Mouse (Mus musculus): Measurements from ENCODE around the gene Hist1h4i.

DNA sequence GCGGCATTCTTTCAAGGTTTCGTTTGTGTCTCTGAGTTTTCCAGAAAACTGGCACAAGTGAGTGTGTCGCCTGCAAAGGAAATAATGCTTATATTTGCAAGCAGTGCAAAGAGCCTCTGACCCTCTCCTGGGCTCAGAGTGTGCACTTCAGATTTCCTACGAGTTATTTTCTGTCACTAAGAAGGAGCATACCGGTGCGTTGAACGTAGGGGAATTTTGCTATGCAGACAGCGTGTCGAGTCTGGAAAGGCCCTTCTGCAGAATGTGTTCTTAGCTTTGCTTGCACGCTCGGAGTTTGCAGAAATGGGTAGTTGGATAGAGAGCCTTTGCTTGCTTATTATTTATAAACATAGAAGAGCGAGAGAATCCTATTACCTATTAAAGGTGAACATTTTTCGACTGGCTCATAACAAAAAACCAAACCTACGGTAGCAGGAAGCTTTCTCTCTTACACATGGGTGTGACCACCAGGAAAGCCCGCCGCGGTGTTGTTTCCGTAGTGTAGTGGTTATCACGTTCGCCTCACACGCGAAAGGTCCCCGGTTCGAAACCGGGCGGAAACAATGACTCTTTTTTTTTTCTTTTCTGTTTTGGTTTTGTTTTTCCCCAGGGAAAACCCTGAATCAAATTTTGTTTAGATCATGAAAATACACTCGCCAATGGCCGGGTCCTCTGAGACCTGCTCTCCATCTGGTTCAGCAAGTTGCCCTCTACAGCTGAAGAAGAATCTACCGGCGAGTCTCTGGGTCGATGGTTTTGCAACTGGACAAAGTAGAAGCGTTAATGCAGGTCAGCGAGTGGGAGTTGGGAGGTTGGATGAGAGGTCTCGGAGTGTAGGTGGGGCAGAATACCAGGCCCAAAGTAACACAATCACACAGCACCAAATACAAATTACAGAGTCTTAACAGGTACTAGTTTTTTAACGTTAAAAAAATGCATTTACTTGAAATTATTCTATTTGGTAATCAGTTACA, 14.8 kb downstream of the Hist1h4i start:
- TF ChIP-seq CTCF (IDR thresholded peaks at IDR 0.05; ENCODE audit: low read depth) (no peak), EP300 (IDR thresholded peaks at IDR 0.05; ENCODE audit: low read depth) (no peak)

Data from liver, embryonic 14.5 days (tissue).